Mouse (Mus musculus): ENCODE measurements around the gene Dnajc13. TPM values are rescaled to one million over a fixed set of nuclear protein-coding genes. Genes with fewer than 3 reads are reported as not detected.

The Dnajc13 gene
- total RNA-seq (2021), result 10 to 100 TPM; 39.2 to 44.2 TPM
- 28.5 and 29.1 TPM in 2 replicates for polyA plus RNA-seq (2012; rRNA removed)
- long read RNA-seq, full-length matches to known transcripts, result 2 of 4 reads
- long read RNA-seq, partial matches to known transcripts, result 2 of 4 reads
- long read RNA-seq, other reads (novel, unspliced or antisense), result 0 of 4 reads

DNA sequence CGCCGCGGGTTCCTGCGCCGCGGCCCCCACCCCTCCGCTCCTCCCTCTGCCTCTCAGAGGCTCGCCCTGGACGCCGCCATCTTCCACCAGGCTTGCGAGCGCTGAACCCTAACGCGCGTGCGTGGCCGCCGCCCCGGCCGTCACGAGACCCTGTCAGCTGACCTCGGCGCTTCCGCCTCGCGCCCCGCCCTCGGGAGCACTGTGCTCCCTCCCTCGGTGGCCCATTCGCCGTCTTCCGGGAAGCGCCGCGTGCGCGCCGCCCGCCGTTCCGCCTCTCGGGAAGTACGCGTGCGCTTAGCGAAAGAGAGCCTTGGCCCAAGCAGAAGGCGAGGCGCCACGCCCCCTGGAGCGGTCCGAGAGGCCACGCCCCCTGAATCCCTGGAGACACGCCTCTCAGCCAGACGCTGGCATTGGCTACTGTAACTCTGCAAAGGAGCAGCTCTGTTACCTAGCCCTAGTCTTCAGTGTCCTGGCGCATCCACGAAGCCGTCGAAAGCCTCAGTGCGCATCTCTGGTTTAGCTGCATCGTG, at the start of gene Dnajc13:
Dnajc13 (minus strand) TSS at position 108 of the 530 bp plus-strand sequence.
- peak; percentile 100 for DNase-seq

- peak; percentile 59 for DNase-seq
These were observed 44.0 kb upstream of the Dnajc13 start for GRCm38 (mm10) chr9:104306734-104307133.

GRCm38 (mm10) chr9:104305333-104306111, 42.8 kb upstream of the Dnajc13 start:
- no peak for DNase-seq

DNA sequence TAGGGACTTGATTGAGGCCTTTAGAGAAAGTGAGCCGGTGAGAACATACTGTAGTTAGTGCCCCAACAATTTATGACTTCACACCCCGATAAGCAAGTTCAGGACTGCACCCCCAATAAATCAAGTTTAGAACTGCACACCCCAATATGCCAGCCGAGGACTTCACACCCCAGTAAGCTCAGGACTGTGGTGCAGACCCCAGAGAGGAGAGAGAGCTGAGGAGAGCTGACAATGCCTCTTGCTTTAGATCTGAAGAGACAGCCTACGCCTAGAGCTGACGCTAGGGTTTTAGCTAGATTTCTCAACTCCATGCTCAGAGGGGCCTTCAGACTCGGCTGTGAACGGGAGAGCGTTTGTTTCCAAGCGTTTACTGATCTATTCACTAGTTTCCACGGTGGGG, 42.1 kb upstream of the Dnajc13 start:
- no peak for DNase-seq

GRCm38 (mm10) chr9:104304376-104304775, 41.6 kb upstream of the Dnajc13 start:
- no peak for DNase-seq

- no peak for DNase-seq
These were observed 37.8 kb upstream of the Dnajc13 start for GRCm38 (mm10) chr9:104300569-104300968.

DNA sequence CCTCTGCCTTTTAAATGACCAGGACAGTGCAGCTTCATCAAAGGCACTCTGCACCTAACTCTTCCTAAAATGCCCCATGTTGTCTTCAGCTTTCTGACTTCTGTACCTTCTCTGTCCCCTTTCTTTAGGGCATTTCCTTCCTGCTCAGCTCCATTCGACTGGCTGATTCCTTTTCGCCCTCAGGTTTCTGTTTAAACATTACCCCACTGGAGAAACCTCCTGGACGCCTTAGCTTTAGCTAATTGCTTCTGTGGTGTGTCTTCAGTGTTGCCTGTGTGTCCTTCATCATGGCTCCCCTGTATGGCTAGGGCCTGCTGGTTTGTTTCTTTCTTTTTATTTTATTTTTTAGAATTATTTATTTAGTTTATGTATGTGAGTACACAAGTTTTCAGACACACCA, 34.3 kb upstream of the Dnajc13 start:
- DNase-seq, result no peak

DNA sequence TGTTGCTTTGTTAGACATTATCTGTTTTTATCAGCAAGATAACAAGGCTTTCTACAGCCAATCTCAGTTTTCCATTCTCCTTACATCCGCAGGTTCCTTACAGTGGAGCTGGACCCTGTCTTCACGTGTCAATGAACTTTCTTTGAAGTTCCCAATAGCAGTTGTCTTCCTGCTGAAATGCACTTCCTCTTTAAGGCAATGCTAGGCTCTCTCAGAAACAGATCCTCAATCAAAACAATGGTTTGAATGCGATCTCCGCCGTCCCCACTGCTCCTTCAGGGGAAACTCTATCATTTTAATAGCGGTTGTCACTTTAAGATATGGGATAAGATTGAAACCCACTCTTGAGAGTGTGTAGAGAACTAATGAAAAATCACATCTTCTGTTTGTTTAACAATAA, 22.2 kb upstream of the Dnajc13 start:
- no peak for DNase-seq

DNA sequence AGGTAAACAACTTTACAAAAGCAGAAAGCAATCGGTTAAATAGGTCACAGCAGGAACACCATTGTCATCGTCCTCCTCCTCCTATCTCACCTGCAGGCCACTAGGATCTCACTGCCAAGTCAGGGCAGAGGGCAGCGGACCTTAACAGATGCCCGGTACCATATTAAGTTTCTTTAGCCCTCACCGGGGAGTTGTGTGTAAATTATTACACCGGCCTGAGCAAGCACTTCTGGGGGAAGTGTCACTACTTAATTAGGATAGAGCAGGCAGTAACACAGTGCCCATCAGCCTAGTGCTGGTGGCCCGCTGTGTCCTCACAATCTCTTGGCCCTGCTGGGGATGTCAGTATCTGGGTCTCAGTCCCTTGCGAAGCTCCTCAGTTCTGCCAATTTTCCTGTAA, 19.8 kb upstream of the Dnajc13 start:
- DNase-seq, result no peak

DNA sequence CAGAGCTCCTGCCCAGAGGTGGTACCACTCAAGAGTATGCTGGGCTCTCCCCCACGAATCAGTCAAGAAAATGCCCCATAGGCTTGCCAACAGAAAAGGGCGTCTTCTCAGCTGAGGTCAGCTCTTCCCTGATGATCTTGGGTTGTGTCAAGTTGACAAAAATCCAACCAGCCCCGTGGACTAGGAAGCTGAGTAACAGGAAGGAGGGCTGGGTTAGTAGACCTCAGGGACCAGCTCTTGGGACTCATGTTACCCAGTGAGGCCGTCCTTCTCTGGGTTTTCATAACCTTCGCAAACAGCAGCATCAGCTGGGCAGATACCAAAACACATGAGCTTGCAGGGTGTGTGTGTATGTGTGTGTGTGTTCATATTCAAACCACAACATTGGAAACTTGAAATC, 19.0 kb upstream of the Dnajc13 start:
- no peak for DNase-seq

DNA sequence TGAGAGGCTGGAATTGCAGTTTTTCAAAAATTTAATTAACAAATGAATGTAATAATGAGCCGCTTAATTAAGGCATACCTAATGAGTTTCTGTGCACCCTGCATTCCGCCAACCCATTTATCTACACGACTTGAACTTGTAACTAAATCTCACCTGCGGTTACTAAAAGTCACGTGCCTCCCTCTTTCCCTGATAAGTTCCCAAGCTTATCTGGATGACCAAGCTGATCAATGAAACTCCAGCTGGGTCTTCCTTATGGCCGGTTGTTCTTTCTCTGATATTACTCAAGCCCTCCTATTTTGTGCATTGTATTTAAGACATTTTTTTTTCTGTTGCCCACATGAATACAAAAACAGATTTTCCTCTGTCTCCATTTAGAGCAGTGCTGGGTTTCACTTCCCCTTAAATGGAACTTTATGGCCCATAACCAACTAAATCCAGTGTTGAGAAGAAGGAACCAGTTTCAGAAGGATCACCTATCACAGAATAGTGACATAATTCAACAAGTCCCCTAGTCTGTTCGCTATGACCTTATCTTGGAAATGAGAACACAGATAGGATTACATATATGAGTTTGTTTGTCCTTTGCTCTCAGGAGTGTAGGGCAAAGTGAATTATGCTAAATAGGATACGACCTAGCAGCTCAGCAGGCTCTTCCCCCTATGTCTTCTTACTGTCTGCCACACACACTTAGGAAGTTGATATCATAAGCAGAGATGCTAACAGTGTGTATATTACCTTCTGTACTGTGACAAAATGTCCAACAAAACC, 18.2 kb upstream of the Dnajc13 start:
- no peak for DNase-seq

- DNase-seq, result peak; percentile 8
These were observed 14.9 kb upstream of the Dnajc13 start for GRCm38 (mm10) chr9:104277528-104278162.

DNA sequence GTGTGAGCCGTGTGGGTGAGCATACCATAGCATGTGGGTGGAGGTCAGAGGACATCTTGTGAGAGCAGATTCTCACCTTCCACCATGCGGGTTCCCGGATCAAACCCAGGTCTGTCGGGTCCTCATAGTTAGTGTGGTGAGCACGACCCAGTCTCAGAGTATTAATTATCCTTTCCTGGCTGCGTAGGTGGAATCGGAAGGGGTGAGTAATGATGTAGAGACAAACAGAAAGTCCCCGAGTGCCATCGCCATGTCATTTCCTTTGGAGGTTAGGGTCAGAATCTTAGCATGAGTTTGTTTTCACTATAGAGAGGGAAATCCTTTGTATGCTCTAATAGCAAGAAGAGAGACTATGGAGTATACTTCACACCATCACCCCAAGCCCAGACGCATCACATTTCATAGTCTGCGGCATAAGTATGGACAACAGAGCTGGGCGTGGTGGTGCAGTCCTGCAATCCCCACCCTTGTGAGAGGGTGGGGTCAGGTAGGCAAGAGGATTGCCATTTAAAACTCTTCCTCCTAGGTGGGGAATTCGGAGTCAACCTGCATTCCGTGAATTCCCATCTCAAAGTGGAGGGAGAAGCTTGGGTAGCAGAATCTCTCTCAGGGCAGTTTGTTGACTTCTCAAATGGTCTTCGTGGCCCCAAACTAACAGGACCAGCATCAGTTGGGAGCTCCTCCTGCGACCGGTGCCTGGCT, 12.5 kb upstream of the Dnajc13 start:
- no peak for DNase-seq

GRCm38 (mm10) chr9:104272057-104272456, 9.3 kb upstream of the Dnajc13 start:
- no peak for DNase-seq

- no peak for DNase-seq
These were observed 8.9 kb upstream of the Dnajc13 start for GRCm38 (mm10) chr9:104271642-104272041.

DNA sequence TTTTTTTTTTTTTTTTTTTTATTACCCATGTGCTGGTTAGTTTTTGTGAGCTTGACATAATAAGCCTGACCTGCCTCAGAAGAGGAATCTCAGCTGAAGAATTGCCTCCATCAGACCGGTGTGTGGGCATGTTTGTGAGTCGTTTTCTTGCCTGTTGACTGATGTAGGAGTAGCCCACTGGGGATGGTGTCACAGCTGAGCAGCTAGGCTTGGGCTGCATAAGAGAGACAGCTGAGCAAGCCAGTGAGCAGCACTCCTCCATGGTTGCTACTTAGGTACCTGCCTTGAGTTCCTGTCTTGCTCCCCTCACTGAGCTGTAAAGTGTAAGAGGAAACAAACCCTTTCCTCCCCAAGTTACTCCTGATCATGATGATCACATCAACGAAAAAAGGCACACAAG, 7.2 kb upstream of the Dnajc13 start:
- no peak for DNase-seq

GRCm38 (mm10) chr9:104269349-104269871, 6.7 kb upstream of the Dnajc13 start:
- no peak for DNase-seq

- no peak for DNase-seq
These were observed 1.8 kb upstream of the Dnajc13 start for GRCm38 (mm10) chr9:104264567-104264966.

DNA sequence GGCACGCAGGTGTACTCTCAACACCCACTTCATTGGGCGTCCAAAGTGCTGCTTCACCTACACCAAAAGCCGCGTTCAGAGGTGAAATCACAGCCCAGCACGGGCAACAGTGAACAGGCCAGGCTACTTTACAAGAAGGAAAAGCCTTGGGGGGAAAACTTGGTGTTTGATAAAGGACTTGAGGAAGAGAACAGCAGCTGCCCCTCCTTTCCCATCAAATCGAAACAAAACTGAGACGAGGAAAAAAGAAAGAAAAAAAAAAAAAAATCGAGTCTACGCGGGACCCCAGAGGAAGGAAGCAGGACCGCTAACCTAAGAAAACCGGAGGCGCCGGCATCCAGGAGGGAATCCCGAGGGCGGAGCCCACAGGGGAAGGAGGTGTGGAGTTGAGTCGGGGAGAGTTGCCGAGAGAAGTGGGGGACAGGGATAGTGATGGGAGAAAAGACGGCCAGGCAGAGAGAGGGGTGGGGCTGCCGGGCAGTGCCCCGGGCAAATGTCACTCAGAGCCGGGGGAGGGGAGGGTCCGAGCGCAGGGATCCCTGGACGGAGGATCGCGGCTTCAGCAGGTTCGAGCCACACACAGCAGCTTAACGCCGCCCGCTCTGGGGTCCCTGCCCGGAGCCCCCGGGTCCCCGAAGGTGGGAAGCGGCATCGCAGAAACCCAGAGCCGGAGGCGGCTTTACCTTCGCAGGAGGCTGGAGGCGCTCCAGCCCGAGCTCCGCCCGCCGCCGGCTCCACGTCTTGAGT, 541 bp downstream of the Dnajc13 start:
- no peak for DNase-seq

GRCm38 (mm10) chr9:104260306-104260705, 2.4 kb downstream of the Dnajc13 start:
- no peak for DNase-seq

DNA sequence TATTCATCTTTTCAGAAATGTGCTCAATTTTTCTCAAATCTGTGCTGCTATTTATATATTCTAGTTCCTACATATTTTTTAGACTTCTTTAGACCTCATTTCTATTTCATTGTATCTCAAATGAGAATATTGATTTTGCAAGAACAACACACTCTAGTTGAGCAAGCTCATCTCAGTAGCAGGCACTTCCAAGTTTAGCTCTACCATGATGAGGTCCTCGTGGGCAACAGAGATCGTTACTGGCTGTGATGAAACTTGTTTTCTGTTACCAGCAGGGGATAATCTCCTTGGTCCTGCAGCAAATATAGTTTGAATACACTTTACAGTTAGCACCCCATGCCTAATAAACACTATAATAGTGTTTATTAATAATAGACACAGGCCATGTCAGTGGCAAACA, 6.6 kb downstream of the Dnajc13 start:
- DNase-seq, result no peak

Measured in adrenal gland, adult 2 months (tissue).